Mouse (Mus musculus) heart, embryonic 14.5 days (tissue): ENCODE measurements around the gene Gnat1. TPM values are rescaled to one million over a fixed set of nuclear protein-coding genes. Genes with fewer than 3 reads are reported as not detected.

Source experiments
- ATAC-seq: fragments of 200-750 bp; cut with Nextera tagmentation; 2 replicates; pipeline ENCODE4 v1.8.0; 2017; ENCODE audit warnings: low read depth, moderate TSS enrichment; ENCODE audit not compliant: insufficient number of reproducible peaks, insufficient read depth, low FRiP score
- H3K27ac ChIP-seq, 2 experiments: fragments of 200-500 bp in 1 of 2; fragments of 300-500 bp in 1 of 2; sonication (generic) in 1 of 2; replicated peaks in 1 of 2; 2 replicates each; pipeline ENCODE4 v1.5.1; 2012 to 2014; ENCODE audit warnings: low read depth in 2 of 2, low read length in 2 of 2, control low read depth in 1 of 2, mild to moderate bottlenecking in 1 of 2, mixed read lengths in 1 of 2; ENCODE audit not compliant: control insufficient read depth in 1 of 2, insufficient read depth in 1 of 2
- H3K27me3 ChIP-seq: fragments of 300-500 bp; sonication (generic); 2 replicates; pipeline ENCODE4 v1.6.1; 2014; ENCODE audit warnings: mild to moderate bottlenecking, low read length, control low read depth; ENCODE audit not compliant: control insufficient read depth, insufficient read depth
- H3K36me3 ChIP-seq: fragments of 300-500 bp; sonication (generic); 2 replicates; pipeline ENCODE4 v1.6.1; 2014; ENCODE audit warnings: mild to moderate bottlenecking, control low read depth, low read length, mixed read lengths; ENCODE audit not compliant: control insufficient read depth, insufficient read depth
- H3K4me1 ChIP-seq, 2 experiments: fragments of 200-500 bp in 1 of 2; fragments of 300-500 bp in 1 of 2; sonication (generic) in 1 of 2; 2 replicates each; pipeline ENCODE4 v1.6.1; 2012 to 2014; ENCODE audit warnings: low read length in 2 of 2, control low read depth in 1 of 2, mixed read lengths in 1 of 2; ENCODE audit not compliant: control insufficient read depth in 2 of 2, insufficient read depth in 2 of 2
- H3K4me2 ChIP-seq: fragments of 300-500 bp; sonication (generic); 2 replicates; pipeline ENCODE4 v1.6.1; 2014; ENCODE audit warnings: mild to moderate bottlenecking, low read length
- H3K4me3 ChIP-seq, 2 experiments: fragments of 200-500 bp in 1 of 2; fragments of 300-500 bp in 1 of 2; sonication (generic) in 1 of 2; 2 replicates each; pipeline ENCODE4 v1.5.1; 2012 to 2014; ENCODE audit warnings: low read length in 2 of 2, mild to moderate bottlenecking in 2 of 2, control low read depth in 1 of 2, low read depth in 1 of 2, moderate library complexity in 1 of 2; ENCODE audit not compliant: control insufficient read depth in 1 of 2, insufficient read depth in 1 of 2
- H3K9ac ChIP-seq: fragments of 300-500 bp; sonication (generic); 2 replicates; pipeline ENCODE4 v1.6.1; 2014; ENCODE audit warnings: mild to moderate bottlenecking, low read length
- H3K9me3 ChIP-seq: fragments of 300-500 bp; sonication (generic); 2 replicates; pipeline ENCODE4 v1.6.1; 2016; ENCODE audit warnings: low read length, control low read depth; ENCODE audit not compliant: control insufficient read depth
- WGBS: fragments of 180-500 bp; shearing (Covaris S2); extraction: QIAGEN DNeasy Blood & Tissue Kit; methylation state at CpG from one replicate; pipeline ENCODE4 v1.1.7; 2014; 5-methylcytosine and 5-hydroxymethylcytosine counted together
- polyA plus RNA-seq: library from polyadenylated mRNA; unstranded; fragments of >200 nt; fragmentation: Nextera tagmentation; extraction: Ambion mirVana; gene quantifications from 2 replicates; pipeline ENCODE4 v1.2.1, GENCODE M21; 2014

Gnat1 gene
- polyA plus RNA-seq, 1 experiment from 2014 or later: 0.63 TPM

DNA sequence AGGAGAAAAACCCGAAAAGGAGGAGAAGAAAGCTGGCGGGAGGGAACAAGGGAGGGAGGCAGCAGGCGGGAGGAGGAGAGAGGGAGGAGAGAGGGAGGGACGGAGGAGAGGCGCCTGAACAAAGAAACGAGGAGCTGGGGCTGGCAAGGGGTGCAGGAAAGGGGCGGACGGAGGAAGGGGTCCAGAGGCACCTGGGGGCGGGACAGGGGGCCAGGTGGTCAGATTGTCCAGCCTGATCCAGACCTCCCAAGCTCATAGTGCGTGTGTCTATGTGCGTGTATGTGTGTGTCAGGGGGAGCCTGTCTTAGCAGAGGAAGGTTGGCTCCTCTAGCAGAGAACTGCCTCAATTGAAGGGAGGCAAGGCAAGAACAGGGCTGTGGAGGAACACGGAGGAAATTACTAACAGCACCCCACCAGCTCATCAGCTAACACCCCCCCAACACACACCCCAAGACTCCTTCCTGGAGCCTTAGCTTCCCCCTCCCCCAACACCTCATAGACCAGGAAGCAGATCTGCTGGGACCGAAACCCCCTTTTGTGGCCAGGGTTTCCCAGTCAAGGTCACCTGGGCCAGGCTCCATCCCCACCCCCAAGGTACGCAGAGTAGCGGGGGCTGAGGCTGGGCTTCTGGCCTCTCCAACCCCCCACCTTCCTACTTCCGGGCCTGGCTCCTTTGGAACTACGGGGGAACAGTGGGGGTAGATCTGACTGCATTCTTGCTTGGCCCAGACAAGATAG lies 28.4 kb upstream of the Gnat1 start:
- Histone ChIP-seq H3K4me3 (peak overlapping the region; percentile 48 to 64), H3K9me3 (no peaks in the 10 kb centered on the region), H3K9ac (peak overlapping the region; percentile 79), H3K4me1 (peaks cover 26 to 37% of the 10 kb centered on the region in 2 experiments), H3K27ac (no peak overlapping the region), H3K36me3 (no peaks in the 10 kb centered on the region; the same call in 1 of the 2 replicates), H3K27me3 (peaks cover 45% of the 10 kb centered on the region), H3K4me2 (peak overlapping the region; percentile 98)
- 2% methylated on average over 17 of the region's 17 CpGs for WGBS
- ATAC-seq: no peak

DNA sequence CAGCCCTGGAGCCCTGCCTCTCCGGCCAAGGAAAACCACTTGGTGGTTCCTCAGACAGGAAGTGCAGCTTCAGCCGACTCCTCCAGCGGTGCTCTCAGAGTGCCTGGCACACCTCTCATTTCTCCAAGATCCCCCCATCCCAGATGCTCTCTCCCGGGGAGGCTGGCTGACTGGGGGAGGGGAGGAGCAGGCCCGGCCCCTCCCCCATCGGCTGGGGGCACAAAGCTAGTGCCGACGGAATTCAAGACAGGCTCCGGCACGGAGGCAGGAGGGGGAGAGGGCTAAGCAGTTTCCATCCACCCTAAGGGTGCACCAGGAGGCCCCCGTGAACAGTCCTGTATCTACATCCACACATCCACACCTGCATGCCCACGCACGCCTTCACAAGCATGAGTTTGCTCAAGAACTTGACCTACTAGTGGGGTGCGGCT lies 27.3 kb upstream of the Gnat1 start:
- Histone ChIP-seq H3K4me3 (peak overlapping the region; percentile 10 to 64; a peak in 1 of 4 replicates), H3K9me3 (no peaks in the 10 kb centered on the region), H3K4me2 (peak overlapping the region; percentile 98), H3K4me1 (peaks cover 31 to 37% of the 10 kb centered on the region in 2 experiments), H3K27ac (no peak overlapping the region), H3K9ac (peak overlapping the region; percentile 79), H3K36me3 (no peaks in the 10 kb centered on the region; the same call in 1 of the 2 replicates), H3K27me3 (peaks cover 45% of the 10 kb centered on the region)
- 5% methylated on average over 14 of the region's 14 CpGs for WGBS
- no peak for ATAC-seq

DNA sequence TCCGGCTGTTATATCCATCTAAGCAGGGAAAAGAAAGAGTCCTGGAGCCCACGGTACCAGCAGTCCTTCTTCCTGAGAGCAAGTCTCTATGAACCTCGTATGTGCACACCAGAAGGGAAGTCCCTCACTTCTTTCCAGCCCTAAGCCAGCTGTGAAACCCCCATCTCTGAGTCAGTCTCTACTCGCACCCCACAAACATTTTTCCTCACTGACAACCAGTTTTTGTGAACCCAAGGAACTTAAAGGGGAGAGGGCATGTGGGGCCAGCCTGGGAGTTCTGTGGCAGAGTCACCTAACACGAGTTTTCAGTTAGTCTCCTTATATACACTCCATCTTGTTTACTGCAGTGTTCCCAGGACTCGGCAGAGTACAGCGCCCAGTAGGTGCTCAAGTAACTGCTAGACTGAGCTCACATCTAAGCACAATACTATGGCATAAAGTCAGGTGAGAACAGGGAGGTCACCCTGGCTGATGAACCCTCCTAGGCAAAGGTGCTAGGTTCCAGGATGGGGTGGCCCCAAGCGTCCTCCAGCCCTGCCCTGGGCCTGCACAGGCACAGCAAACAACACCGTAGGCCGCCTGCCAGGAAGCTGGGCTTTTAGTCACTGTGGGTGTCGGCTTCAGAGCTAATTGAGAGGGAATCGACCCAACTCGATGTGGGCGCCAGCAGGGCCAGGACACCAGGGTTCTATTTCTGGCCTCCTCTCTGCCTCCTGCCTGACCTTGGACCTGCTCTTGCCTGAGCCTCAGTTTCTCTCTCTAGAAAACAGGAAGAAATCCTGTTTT lies 24.0 kb upstream of the Gnat1 start:
- 50% methylated on average over 14 of the region's 14 CpGs for WGBS
- H3K9me3 ChIP-seq: no peaks in the 10 kb centered on the region
- peaks cover 34% of the 10 kb centered on the region for H3K27me3 ChIP-seq
- ATAC-seq: no peak
- no peak overlapping the region for H3K4me3 ChIP-seq
- peaks cover 46 to 48% of the 10 kb centered on the region in 2 experiments for H3K4me1 ChIP-seq
- no peak overlapping the region for H3K4me2 ChIP-seq
- H3K36me3 ChIP-seq: peaks cover 3% of the 10 kb centered on the region; the same call in 1 of the 2 replicates
- H3K27ac ChIP-seq: no peak overlapping the region
- no peak overlapping the region for H3K9ac ChIP-seq

DNA sequence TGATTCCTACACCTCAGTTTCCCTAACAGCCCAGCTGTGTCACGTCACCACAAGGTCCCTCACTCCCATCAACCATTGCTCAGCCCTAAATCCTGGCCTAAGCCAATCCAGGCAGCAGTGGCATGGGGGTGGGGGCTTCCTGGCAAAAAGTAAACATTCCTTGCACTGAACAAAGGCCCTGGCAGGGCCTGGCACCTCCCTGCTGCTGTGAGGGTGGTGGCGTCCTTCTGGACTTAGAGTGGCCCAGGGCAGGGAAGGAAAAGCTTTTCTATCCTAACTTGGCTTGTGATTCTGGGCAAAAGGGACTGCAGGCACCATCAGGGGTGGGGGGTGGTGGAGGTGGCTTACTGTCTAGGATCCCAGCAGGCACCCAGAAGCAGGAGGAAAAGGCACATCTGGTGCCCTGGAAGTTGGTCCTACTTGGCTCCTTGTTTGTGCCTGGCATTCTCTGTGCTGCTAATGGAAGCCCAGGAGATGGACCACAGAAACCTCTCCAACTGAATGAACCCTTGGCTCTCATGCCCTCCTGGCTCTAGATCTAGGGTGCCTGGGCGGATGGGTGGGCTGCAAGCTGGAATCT lies 23.2 kb upstream of the Gnat1 start:
- Histone ChIP-seq H3K9me3 (no peaks in the 10 kb centered on the region), H3K4me3 (no peak overlapping the region), H3K4me1 (peaks cover 46% of the 10 kb centered on the region in 2 experiments), H3K27me3 (peaks cover 25% of the 10 kb centered on the region), H3K36me3 (peaks cover 3% of the 10 kb centered on the region; the same call in 1 of the 2 replicates), H3K27ac (no peak overlapping the region), H3K9ac (no peak overlapping the region; the same call in 1 of the 2 replicates), H3K4me2 (no peak overlapping the region)
- WGBS: 73% methylated on average over 3 of the region's 3 CpGs
- ATAC-seq: no peak

DNA sequence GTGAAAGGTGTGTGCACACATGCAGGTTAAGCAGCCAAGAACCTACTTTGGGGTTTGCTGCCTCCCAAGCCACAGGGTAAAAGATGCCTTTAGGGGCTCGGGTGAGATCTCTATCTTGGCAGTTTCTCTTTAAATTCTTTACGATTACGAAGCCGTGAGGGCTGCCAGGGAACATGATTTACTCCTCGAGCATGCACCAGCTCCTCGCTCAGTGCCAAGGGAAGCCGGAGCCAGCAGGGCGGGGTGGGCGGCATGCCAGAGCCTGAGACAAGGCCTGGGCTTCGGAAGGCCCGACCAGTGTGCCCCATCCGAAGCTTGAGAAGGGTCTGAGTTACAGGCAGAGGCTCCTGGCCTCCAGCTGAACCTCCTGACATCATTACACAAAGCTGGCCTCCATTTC lies 22.1 kb upstream of the Gnat1 start:
- H3K4me2 ChIP-seq: no peak overlapping the region
- ATAC-seq: no peak
- no peak overlapping the region for H3K27ac ChIP-seq
- 62% methylated on average over 12 of the region's 12 CpGs for WGBS
- peaks cover 14% of the 10 kb centered on the region; the same call in 1 of the 2 replicates for H3K27me3 ChIP-seq
- no peak overlapping the region for H3K9ac ChIP-seq
- no peaks in the 10 kb centered on the region for H3K9me3 ChIP-seq
- H3K4me3 ChIP-seq: no peak overlapping the region
- peaks cover 42 to 44% of the 10 kb centered on the region in 2 experiments for H3K4me1 ChIP-seq
- peaks cover 3% of the 10 kb centered on the region; the same call in 1 of the 2 replicates for H3K36me3 ChIP-seq

DNA sequence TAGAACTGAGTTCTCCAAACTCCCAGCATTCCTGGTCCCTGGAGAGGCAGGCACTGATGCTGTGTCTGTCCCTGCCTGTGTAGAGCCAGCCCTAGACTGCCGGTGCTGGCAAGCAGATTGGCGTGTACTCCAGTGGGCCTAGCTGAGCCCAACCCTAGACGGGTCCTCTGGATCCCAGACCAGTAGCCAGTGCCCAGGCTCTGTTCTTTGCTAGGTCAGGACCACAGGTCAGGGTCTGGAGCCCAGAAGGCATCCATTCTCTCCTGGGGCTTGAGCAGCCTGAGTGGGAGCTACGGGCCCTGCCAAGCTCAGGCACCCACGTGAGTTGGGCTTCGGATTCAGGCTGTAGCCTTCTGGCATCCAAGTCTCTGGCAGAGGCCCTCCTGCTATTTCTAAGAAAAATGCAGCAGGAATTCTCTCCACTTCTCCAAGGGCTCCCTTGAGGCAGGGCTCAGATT lies 20.6 kb upstream of the Gnat1 start:
- no peaks in the 10 kb centered on the region for H3K9me3 ChIP-seq
- H3K27me3 ChIP-seq: peaks cover under 1% of the 10 kb centered on the region; the same call in 1 of the 2 replicates
- peaks cover 37 to 46% of the 10 kb centered on the region in 2 experiments for H3K4me1 ChIP-seq
- H3K27ac ChIP-seq: peak overlapping the region; percentile 26 to 41; a peak in 3 of 4 replicates
- 32% methylated on average over 6 of the region's 6 CpGs for WGBS
- H3K4me3 ChIP-seq: no peak overlapping the region
- H3K9ac ChIP-seq: no peak overlapping the region
- no peak for ATAC-seq
- H3K4me2 ChIP-seq: no peak overlapping the region
- H3K36me3 ChIP-seq: peaks cover 3% of the 10 kb centered on the region; the same call in 1 of the 2 replicates

DNA sequence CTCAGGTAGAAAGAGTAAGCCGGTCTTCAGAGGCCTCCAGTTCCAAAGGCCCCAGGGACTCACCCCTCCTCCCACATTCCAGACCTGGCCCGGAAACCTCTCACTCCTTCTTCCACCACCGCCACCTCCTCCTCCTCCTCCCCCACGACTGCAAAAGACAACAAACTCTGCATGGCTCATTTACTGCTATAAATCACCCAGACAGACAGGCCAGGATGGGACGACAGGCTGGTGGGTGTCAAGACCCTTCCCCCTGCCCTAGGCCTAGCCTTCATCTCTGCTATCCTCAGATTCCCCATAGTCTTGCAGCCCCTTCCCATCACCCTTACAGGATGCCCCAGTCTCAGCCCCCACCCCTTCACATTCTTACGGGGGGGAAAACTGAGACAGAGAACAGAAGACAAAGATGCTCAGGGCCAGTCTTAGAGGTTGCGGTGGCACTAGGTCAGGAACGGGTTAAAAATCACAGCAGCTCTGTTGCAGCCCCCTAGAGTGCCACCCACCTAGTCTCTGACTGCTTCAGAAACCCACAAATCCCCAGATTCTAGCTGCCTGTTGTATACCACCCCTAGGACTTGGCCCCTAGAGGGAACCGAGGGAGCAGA lies 20.0 kb upstream of the Gnat1 start:
- Histone ChIP-seq H3K27me3 (no peaks in the 10 kb centered on the region), H3K9ac (no peak overlapping the region), H3K4me3 (no peak overlapping the region), H3K4me1 (peaks cover 43 to 51% of the 10 kb centered on the region in 2 experiments), H3K4me2 (no peak overlapping the region), H3K9me3 (no peaks in the 10 kb centered on the region), H3K27ac (peak overlapping the region in 1 of 2 experiments; percentile 41; a peak in 1 of 4 replicates), H3K36me3 (peaks cover 3% of the 10 kb centered on the region; the same call in 1 of the 2 replicates)
- ATAC-seq: no peak
- WGBS: 23% methylated on average over 9 of the region's 9 CpGs
